Mouse (Mus musculus): ENCODE measurements at regions not wholly inside any gene's neighbourhood (a gene's known extent, or its start where the extent isn't known, plus 50 kb on each side); places are given as distances from the start of the nearest gene placed in this dataset.

GRCm38 (mm10) chr10:37227889-37228288, 89.2 kb upstream of the Marcks start:
- TF ChIP-seq POLR2A (IDR thresholded peaks at IDR 0.05; ENCODE audit: insufficient read length, low read depth) (no peak), E2F4 (IDR thresholded peaks at IDR 0.05; ENCODE audit: insufficient read depth) (no peak), MAX (IDR thresholded peaks at IDR 0.05; ENCODE audit: low read depth) (no peak), SRF (IDR thresholded peaks at IDR 0.05; ENCODE audit: control insufficient read depth, insufficient read length, low read depth) (no peak)

All from myocyte (in vitro differentiated cells).